Mouse (Mus musculus): ENCODE results near the gene Hrasls. TPM values are rescaled to one million over a fixed set of nuclear protein-coding genes. Genes with fewer than 3 reads are reported as not detected.

Hrasls gene
- polyA plus RNA-seq, 1 experiment from 2014 or later, result 1.8 TPM

Other genes with a start within 250 kb of the Hrasls start
- gene Atp13a5, start 169.0 kb downstream of the Hrasls start, polyA plus RNA-seq (2014; fragmentation: Nextera tagmentation; extraction: Ambion mirVana), result 0.12 and 0.15 TPM in 2 replicates

Data from neural tube, embryonic 11.5 days (tissue).